ENCODE assay signal across 8 mouse cellular contexts in the genomic region with DNA sequence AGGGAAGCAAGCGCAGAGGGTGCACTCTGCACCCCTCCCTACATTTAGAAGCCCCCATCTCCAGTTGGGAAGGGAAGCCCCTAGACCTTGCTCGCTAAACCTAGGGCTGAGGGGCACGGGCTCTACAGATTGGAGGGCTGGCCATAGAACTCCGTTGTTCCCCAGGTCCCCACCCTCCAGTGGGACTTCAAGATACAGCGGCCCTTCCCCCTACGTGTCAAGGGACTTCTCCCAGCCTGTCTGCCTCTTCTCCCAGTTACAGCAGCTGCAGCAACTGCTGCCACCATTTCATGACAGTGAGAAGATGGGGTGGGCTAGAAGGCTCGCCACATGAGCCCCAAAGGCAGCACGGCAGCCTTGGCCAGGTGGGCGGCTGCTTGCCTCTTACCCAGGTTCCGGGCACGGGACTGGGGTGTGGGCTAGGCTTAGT. TPM values are rescaled to one million over a fixed set of nuclear protein-coding genes. Genes with fewer than 3 reads are reported as not detected.
DNase-seq lines count a peak whose midpoint lies in the region; ATAC-seq lines count a peak whose summit lies in the region.

No protein-coding gene starts in this region.

- no peak for ATAC-seq in megakaryocyte-erythroid progenitor cell, adult 5-6 weeks (replicated peaks; ENCODE audit: low FRiP score, low TSS enrichment, poor library complexity, severe bottlenecking)

- intact Hi-C loops in left cerebral cortex, postnatal 4 days (cut with DNase I): loop anchor here (5.0 kb wide), 2 partner anchors 42 to 63 kb away; a partner anchor contains a TSS

- peak; percentile 26 for DNase-seq in left cerebral cortex, postnatal 4 days
- DNase-seq in left cerebral cortex, adult 9 months (ENCODE audit: low spot score in 2 of 2): no peak
- DNase-seq in brain, adult 2 months (ENCODE audit: low read depth, low spot score): peak; percentile 42
- peak; percentile 23 for DNase-seq in heart, postnatal 4 days
- peak; percentile 36 to 55 for DNase-seq in lung, postnatal 4 days
- no peak for DNase-seq in natural killer cell, adult 2 months (ENCODE audit: low spot score in 2 of 2)
- no peak for DNase-seq in urinary bladder, postnatal 10 days (ENCODE audit: low spot score)

RNA-seq across cellular contexts. Expression of a gene that starts 10.6 kb away (rescaled TPM):
- 100 to 1,000 TPM; 107 to 111 TPM for total RNA-seq in left cerebral cortex, postnatal 4 days (2021)
- total RNA-seq in heart, postnatal 4 days (2021): 10 to 100 TPM; 51.0 to 52.3 TPM
- total RNA-seq in megakaryocyte-erythroid progenitor cell, adult 5-6 weeks (2014; fragmentation: Nextera tagmentation): 18.4 and 22.3 TPM in 2 replicates
- 3.9 and 14.5 TPM in 2 replicates for total RNA-seq in megakaryocyte-erythroid progenitor cell, adult 5-6 weeks (2017)

RNA-seq across cellular contexts. Expression of a gene that starts 42.4 kb away (rescaled TPM):
- total RNA-seq in left cerebral cortex, postnatal 4 days (2021): 10 to 100 TPM; 70.6 to 71.8 TPM
- total RNA-seq in heart, postnatal 4 days (2021): 10 to 100 TPM; 24.2 to 28.9 TPM
- total RNA-seq in megakaryocyte-erythroid progenitor cell, adult 5-6 weeks (2014; fragmentation: Nextera tagmentation): 6.0 and 15.8 TPM in 2 replicates
- 9.0 and 11.8 TPM in 2 replicates for total RNA-seq in megakaryocyte-erythroid progenitor cell, adult 5-6 weeks (2017)

RNA-seq across cellular contexts. Expression of a gene that starts 52.9 kb away (rescaled TPM):
- under 1 TPM; 0.10 to 0.24 TPM for total RNA-seq in left cerebral cortex, postnatal 4 days (2021)
- total RNA-seq in heart, postnatal 4 days (2021): under 1 TPM; 0.05 to 0.17 TPM
- total RNA-seq in megakaryocyte-erythroid progenitor cell, adult 5-6 weeks (2014; fragmentation: Nextera tagmentation): 0.05 TPM in 1 of 2 replicates, not detected in the other
- not detected in 2 replicates for total RNA-seq in megakaryocyte-erythroid progenitor cell, adult 5-6 weeks (2017)

Comparison
In these comparisons a context has a peak if more than half of its experiments do, and no peak if none do; other contexts are left out.
1. DNase-seq: peak in left cerebral cortex, postnatal 4 days (single experiment), brain, adult 2 months (single experiment), heart, postnatal 4 days (single experiment) and lung, postnatal 4 days (2 of 2); none in left cerebral cortex, adult 9 months (0 of 2), natural killer cell, adult 2 months (0 of 2) and urinary bladder, postnatal 10 days (single experiment).